Mouse (Mus musculus) midbrain, embryonic 12.5 days (tissue): ENCODE results near the gene Cpne9. TPM values are rescaled to one million over a fixed set of nuclear protein-coding genes. Genes with fewer than 3 reads are reported as not detected.

Experiments
- ATAC-seq: fragments of 200-750 bp; cut with Nextera tagmentation; 2 replicates; pipeline ENCODE4 v1.8.0; 2017; ENCODE audit warnings: low read depth, moderate TSS enrichment, moderate library complexity; ENCODE audit not compliant: low FRiP score
- H3K27ac ChIP-seq: fragments of 300-500 bp; sonication (generic); replicated peaks from 2 replicates; pipeline ENCODE4 v1.5.1; 2016; ENCODE audit warnings: mild to moderate bottlenecking
- H3K27me3 ChIP-seq: fragments of 300-500 bp; sonication (generic); 2 replicates; pipeline ENCODE4 v1.6.1; 2016; ENCODE audit warnings: mild to moderate bottlenecking
- H3K36me3 ChIP-seq: fragments of 300-500 bp; sonication (generic); 2 replicates; pipeline ENCODE4 v1.6.1; 2016
- H3K4me1 ChIP-seq: fragments of 300-500 bp; sonication (generic); 2 replicates; pipeline ENCODE4 v1.6.1; 2016
- H3K4me2 ChIP-seq: fragments of 300-500 bp; sonication (generic); replicated peaks from 2 replicates; pipeline ENCODE4 v1.6.1; 2016; ENCODE audit warnings: mild to moderate bottlenecking, moderate library complexity
- H3K4me3 ChIP-seq: fragments of 300-500 bp; sonication (generic); 2 replicates; pipeline ENCODE4 v1.5.1; 2016; ENCODE audit warnings: mild to moderate bottlenecking
- H3K9ac ChIP-seq: fragments of 300-500 bp; sonication (generic); replicated peaks from 2 replicates; pipeline ENCODE4 v1.6.1; 2016; ENCODE audit warnings: mild to moderate bottlenecking, moderate library complexity
- H3K9me3 ChIP-seq: fragments of 300-500 bp; sonication (generic); 2 replicates; pipeline ENCODE4 v1.6.1; 2016; ENCODE audit warnings: mild to moderate bottlenecking
- WGBS: fragments of 180-500 bp; shearing (Covaris S2); methylation state at CpG from one replicate; pipeline ENCODE4 v1.1.7; 2016; 5-methylcytosine and 5-hydroxymethylcytosine counted together
- polyA plus RNA-seq: library from polyadenylated mRNA; unstranded; fragments of >200 nt; fragmentation: Nextera tagmentation; extraction: Ambion mirVana; gene quantifications from 2 replicates; pipeline ENCODE4 v1.2.1, GENCODE M21; 2016

Cpne9 gene
- polyA plus RNA-seq, result 0.22 and 0.34 TPM in 2 replicates

- Histone ChIP-seq H3K27me3 (peaks cover 49% of the 10 kb centered on the region), H3K4me3 (peak within 1 kb of the TSS; percentile 34), H3K4me2 (peak within 1 kb of the TSS; percentile 53), H3K9ac (peak within 1 kb of the TSS; percentile 29; the same call in 1 of the 2 replicates), H3K9me3 (no peaks in the 10 kb centered on the region), H3K36me3 (peaks cover 23% of the 10 kb centered on the region; the same call in 1 of the 2 replicates), H3K4me1 (peaks cover 15% of the 10 kb centered on the region), H3K27ac (no peak within 1 kb of the TSS)
- peak; percentile 76 for ATAC-seq
- WGBS, result under 1% methylated on average over 37 of the region's 37 CpGs
Measured at GRCm38 (mm10) chr6:113282101-113282802, at the start of gene Cpne9. Gene Cpne9 (plus strand): TSS chr6:113282307.

GRCm38 (mm10) chr6:113235141-113235540 is 47.0 kb upstream of the Cpne9 start:
- H3K9me3 ChIP-seq, result no peaks in the 10 kb centered on the region
- H3K27ac ChIP-seq, result no peak overlapping the region
- peaks cover 17% of the 10 kb centered on the region for H3K4me1 ChIP-seq
- no peaks in the 10 kb centered on the region for H3K27me3 ChIP-seq
- peaks cover 3% of the 10 kb centered on the region for H3K36me3 ChIP-seq
- H3K4me3 ChIP-seq, result no peak overlapping the region
- no peak for ATAC-seq
- 66% methylated on average over 5 of the region's 5 CpGs for WGBS
- H3K9ac ChIP-seq, result no peak overlapping the region
- no peak overlapping the region for H3K4me2 ChIP-seq

- Histone ChIP-seq H3K9me3 (no peaks in the 10 kb centered on the region), H3K4me3 (peak within 1 kb of the TSS; percentile 100), H3K36me3 (peaks cover 22% of the 10 kb centered on the region), H3K27ac (peak within 1 kb of the TSS; percentile 64), H3K27me3 (no peaks in the 10 kb centered on the region), H3K4me1 (peaks cover 17% of the 10 kb centered on the region), H3K9ac (peak within 1 kb of the TSS; percentile 91), H3K4me2 (peak within 1 kb of the TSS; percentile 82)
- WGBS, result under 1% methylated on average over 55 of the region's 55 CpGs
- peak; percentile 98 for ATAC-seq
Measured at GRCm38 (mm10) chr6:113237542-113238270, 44.4 kb upstream of the Cpne9 start, which contains the start of gene Mtmr14. Gene Mtmr14 (plus strand): TSS chr6:113237843.

GRCm38 (mm10) chr6:113238442-113238841 is 43.7 kb upstream of the Cpne9 start:
- H3K36me3 ChIP-seq, result peaks cover 30% of the 10 kb centered on the region
- H3K9ac ChIP-seq, result peak overlapping the region; percentile 91
- no peak overlapping the region for H3K27ac ChIP-seq
- no peaks in the 10 kb centered on the region for H3K27me3 ChIP-seq
- H3K4me3 ChIP-seq, result peak overlapping the region; percentile 100
- ATAC-seq, result 0 out of 2 replicates have a peak, but pooled peaks have one; percentile 11
- 35% methylated on average over 6 of the region's 6 CpGs for WGBS
- H3K4me1 ChIP-seq, result peaks cover 17% of the 10 kb centered on the region
- H3K4me2 ChIP-seq, result peak overlapping the region; percentile 82
- no peaks in the 10 kb centered on the region for H3K9me3 ChIP-seq

- 100% methylated on average over 1 of the region's 1 CpGs for WGBS
- no peaks in the 10 kb centered on the region for H3K9me3 ChIP-seq
- H3K27me3 ChIP-seq, result no peaks in the 10 kb centered on the region
- ATAC-seq, result no peak
- H3K4me1 ChIP-seq, result peaks cover 15% of the 10 kb centered on the region
- no peak overlapping the region for H3K4me3 ChIP-seq
- H3K9ac ChIP-seq, result no peak overlapping the region
- H3K27ac ChIP-seq, result no peak overlapping the region
- H3K36me3 ChIP-seq, result peaks cover 43% of the 10 kb centered on the region
- no peak overlapping the region for H3K4me2 ChIP-seq
Measured at GRCm38 (mm10) chr6:113242753-113243152, 39.4 kb upstream of the Cpne9 start.

GRCm38 (mm10) chr6:113245585-113245984 is 36.5 kb upstream of the Cpne9 start:
- Histone ChIP-seq H3K9me3 (no peaks in the 10 kb centered on the region), H3K4me3 (no peak overlapping the region), H3K27ac (no peak overlapping the region), H3K36me3 (peaks cover 45% of the 10 kb centered on the region), H3K9ac (no peak overlapping the region), H3K4me2 (no peak overlapping the region), H3K27me3 (no peaks in the 10 kb centered on the region), H3K4me1 (no peaks in the 10 kb centered on the region)
- no peak for ATAC-seq
- 97% methylated on average over 2 of the region's 2 CpGs for WGBS

- Histone ChIP-seq H3K27me3 (no peaks in the 10 kb centered on the region), H3K27ac (no peak overlapping the region), H3K4me1 (no peaks in the 10 kb centered on the region), H3K36me3 (peaks cover 54% of the 10 kb centered on the region), H3K9me3 (no peaks in the 10 kb centered on the region), H3K4me2 (no peak overlapping the region), H3K4me3 (no peak overlapping the region), H3K9ac (no peak overlapping the region)
- ATAC-seq, result no peak
- WGBS, result 89% methylated on average over 5 of the region's 5 CpGs
Measured at GRCm38 (mm10) chr6:113250786-113251185, 31.3 kb upstream of the Cpne9 start.

GRCm38 (mm10) chr6:113251921-113252320 is 30.2 kb upstream of the Cpne9 start:
- H3K4me3 ChIP-seq, result no peak overlapping the region
- H3K27ac ChIP-seq, result no peak overlapping the region
- no peaks in the 10 kb centered on the region for H3K4me1 ChIP-seq
- no peaks in the 10 kb centered on the region for H3K27me3 ChIP-seq
- H3K4me2 ChIP-seq, result no peak overlapping the region
- no peak overlapping the region for H3K9ac ChIP-seq
- H3K9me3 ChIP-seq, result no peaks in the 10 kb centered on the region
- peaks cover 64% of the 10 kb centered on the region for H3K36me3 ChIP-seq
- ATAC-seq, result no peak

- Histone ChIP-seq H3K9ac (no peak overlapping the region), H3K27me3 (no peaks in the 10 kb centered on the region), H3K27ac (no peak overlapping the region), H3K9me3 (no peaks in the 10 kb centered on the region), H3K4me3 (no peak overlapping the region), H3K4me2 (no peak overlapping the region), H3K4me1 (no peaks in the 10 kb centered on the region), H3K36me3 (peaks cover 87% of the 10 kb centered on the region)
- no peak for ATAC-seq
Measured at GRCm38 (mm10) chr6:113254899-113255298, 27.2 kb upstream of the Cpne9 start.

GRCm38 (mm10) chr6:113261174-113261858 is 20.8 kb upstream of the Cpne9 start:
- ATAC-seq, result no peak
- Histone ChIP-seq H3K36me3 (peaks cover 94% of the 10 kb centered on the region), H3K9me3 (no peaks in the 10 kb centered on the region), H3K27me3 (no peaks in the 10 kb centered on the region), H3K4me1 (no peaks in the 10 kb centered on the region), H3K4me3 (no peak overlapping the region), H3K27ac (no peak overlapping the region), H3K4me2 (no peak overlapping the region), H3K9ac (no peak overlapping the region)
- 89% methylated on average over 8 of the region's 8 CpGs for WGBS

- H3K4me3 ChIP-seq, result no peak overlapping the region
- H3K4me2 ChIP-seq, result no peak overlapping the region
- peaks cover 95% of the 10 kb centered on the region for H3K36me3 ChIP-seq
- no peaks in the 10 kb centered on the region for H3K4me1 ChIP-seq
- no peaks in the 10 kb centered on the region for H3K9me3 ChIP-seq
- no peak for ATAC-seq
- H3K27me3 ChIP-seq, result no peaks in the 10 kb centered on the region
- WGBS, result 93% methylated on average over 6 of the region's 6 CpGs
- H3K27ac ChIP-seq, result no peak overlapping the region
- H3K9ac ChIP-seq, result no peak overlapping the region
Measured at GRCm38 (mm10) chr6:113263531-113263930, 18.6 kb upstream of the Cpne9 start.

- WGBS, result 93% methylated on average over 8 of the region's 8 CpGs
- no peak overlapping the region for H3K27ac ChIP-seq
- H3K4me1 ChIP-seq, result no peaks in the 10 kb centered on the region
- H3K36me3 ChIP-seq, result peaks cover 95% of the 10 kb centered on the region
- H3K9me3 ChIP-seq, result no peaks in the 10 kb centered on the region
- H3K9ac ChIP-seq, result no peak overlapping the region
- H3K4me2 ChIP-seq, result no peak overlapping the region
- H3K4me3 ChIP-seq, result no peak overlapping the region
- no peaks in the 10 kb centered on the region for H3K27me3 ChIP-seq
- no peak for ATAC-seq
Measured at GRCm38 (mm10) chr6:113264429-113264828, 17.7 kb upstream of the Cpne9 start.
